Mouse (Mus musculus) retina, postnatal 1 day (tissue): ENCODE data around the gene Phlda3.

Experiments
- DNase-seq: peaks from one replicate; pipeline ENCODE4 v3.0.0-alpha.2; 2012

The Phlda3 gene

GRCm38 (mm10) chr1:135760216-135760615, 5.7 kb upstream of the Phlda3 start:
- DNase-seq, result no peak

DNA sequence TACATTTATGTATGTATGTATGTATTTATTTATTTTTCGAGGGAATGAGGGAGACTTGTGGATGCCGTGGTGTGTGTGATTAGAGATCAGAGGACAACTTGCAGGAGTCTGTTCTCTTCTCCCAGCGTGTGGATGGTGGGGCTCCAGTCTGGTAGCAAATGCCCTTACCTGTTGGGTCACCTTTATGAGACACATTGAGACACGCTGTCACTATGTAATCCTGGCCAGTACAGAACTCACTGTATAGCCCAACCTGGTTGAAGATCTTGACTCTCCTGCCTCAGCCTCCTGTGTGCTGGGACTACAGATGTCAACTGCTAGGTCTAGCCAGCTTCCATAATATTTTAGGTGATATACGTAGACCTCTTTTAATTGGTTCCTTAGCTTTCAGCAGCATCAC, 4.2 kb upstream of the Phlda3 start:
- DNase-seq, result no peak

- no peak for DNase-seq
Measured at GRCm38 (mm10) chr1:135763503-135764205, 2.3 kb upstream of the Phlda3 start.

GRCm38 (mm10) chr1:135764206-135764528, 1.8 kb upstream of the Phlda3 start:
- no peak for DNase-seq

GRCm38 (mm10) chr1:135766592-135767306, 830 bp downstream of the Phlda3 start:
- no peak for DNase-seq

DNA sequence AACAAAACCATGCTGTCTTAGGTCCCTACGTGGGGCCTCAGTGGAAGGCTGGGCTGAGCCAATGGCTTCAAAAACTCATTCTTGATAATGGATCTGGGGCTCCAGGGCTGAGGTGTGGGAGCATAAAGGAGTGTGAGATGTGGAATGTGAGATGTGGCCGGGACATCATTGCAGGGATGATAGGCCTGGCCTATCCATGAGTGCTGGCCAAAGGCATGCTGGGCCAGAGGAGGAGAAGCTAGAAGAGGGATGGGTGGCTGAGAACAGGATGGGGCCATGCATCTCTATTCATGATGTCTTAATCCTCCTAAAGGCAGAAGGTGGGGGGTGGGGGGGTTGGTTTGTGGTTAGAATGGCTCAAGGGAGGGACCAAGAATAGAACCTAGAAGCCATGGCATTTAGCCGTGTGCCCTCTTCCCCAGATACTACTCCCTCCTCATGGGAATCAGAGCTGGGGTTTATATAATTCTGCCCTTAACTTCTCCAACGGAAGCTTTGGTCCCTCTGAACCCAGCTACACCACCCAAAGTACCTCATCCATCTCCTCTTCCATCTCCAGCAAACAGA, 1.5 kb downstream of the Phlda3 start:
- no peak for DNase-seq

GRCm38 (mm10) chr1:135768400-135768799, 2.5 kb downstream of the Phlda3 start:
- no peak for DNase-seq

- no peak for DNase-seq
Measured at GRCm38 (mm10) chr1:135770237-135770636, 4.3 kb downstream of the Phlda3 start.

DNA sequence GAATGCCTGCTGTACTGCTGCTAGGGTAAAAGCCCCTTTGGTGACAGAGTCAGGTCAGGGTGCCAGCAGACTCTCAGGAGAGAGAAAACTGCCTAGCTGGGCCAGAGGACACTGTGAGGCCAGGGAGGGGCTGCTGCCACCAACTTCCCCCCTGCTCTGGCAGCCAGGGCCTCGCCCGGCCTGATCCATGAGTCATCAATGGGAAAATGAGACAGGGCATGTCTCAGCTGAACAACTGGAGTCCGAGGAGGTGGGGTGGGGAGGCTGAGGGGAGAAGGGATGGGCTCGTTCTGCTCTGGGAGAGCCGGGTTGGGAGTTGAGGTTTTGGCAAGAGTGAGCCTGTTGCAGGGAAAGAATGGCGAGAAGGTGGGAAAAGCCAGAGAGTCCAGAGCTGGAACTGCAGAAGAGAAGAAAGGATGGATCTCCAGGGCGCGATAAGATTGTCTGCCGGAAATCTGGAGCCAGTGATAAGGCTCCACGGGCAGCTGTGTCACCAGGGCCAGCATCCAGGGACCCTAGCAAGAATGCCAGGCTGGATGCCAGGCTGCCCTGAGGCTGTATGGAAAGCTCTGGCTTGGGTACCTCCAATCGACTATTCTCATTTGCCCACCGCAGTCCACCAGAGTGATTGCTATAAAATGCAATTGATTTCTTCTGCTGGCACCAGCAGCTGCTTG, 5.1 kb downstream of the Phlda3 start:
- no peak for DNase-seq

- no peak for DNase-seq
Measured at GRCm38 (mm10) chr1:135771573-135771970, 5.7 kb downstream of the Phlda3 start.

- DNase-seq, result no peak
Measured at GRCm38 (mm10) chr1:135776596-135776995, 10.7 kb downstream of the Phlda3 start.

DNA sequence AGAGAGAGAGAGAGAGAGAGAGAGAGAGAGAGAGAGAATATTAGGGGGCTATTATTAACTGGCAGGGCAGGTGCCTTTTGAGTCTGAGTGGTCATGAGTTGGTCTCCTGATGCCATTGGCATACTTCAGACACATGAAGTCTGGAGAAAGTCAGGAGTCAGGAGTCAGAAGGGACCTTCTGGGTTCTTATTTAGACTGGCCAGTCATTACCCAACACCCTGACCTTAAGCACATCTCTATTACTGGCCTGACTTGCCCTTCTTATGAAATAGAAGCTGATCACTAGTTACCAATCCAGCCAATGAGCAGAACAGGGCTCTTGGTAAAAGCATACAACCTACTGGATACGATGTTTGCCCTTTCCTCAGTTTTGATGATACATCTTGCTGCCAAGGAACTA, 11.1 kb downstream of the Phlda3 start:
- DNase-seq, result no peak

- DNase-seq, result peak; percentile 59
Measured at GRCm38 (mm10) chr1:135778780-135779535, 13.0 kb downstream of the Phlda3 start, which contains the start of gene Tnni1. Gene Tnni1, plus strand, starts transcription at chr1:135779434.

DNA sequence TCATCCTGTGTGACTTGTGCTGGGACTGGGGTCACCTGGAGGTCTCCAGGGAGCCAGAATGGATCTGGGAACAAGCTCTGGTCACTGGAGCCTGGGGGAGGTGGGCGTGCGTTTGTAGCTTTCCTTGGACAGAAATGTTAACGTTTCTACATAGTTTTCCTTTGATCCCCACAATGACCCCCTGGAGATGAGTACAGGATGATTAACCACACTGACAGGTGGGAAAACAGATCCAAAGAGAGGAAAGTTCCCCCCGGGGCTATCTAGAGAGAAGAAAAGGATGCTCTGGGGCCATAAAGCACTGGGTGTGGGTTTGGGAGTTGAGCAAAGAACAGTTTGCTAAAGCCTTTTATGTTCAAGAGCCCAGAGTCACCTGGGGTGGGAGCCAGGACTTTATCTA, 14.7 kb downstream of the Phlda3 start:
- no peak for DNase-seq

DNA sequence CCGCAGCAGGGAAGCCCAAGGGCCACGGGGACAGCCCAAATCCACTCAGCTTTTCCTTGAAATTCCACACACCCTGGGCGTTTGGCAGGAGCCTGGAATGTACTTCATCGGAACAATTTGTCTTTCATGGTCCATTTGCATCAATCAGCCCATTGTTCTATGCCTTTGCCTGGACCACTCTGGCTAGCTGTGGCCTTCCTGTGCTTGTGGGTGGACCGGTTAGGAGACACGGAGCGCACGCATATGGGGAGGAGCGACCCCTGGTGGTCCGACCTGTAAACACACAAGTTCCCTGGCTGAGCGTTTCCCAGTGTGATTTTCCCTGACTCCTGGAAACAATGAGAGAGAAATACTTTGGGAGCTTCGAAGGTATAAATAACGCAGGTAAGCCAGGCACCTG, 15.3 kb downstream of the Phlda3 start:
- peak; percentile 86 for DNase-seq

- DNase-seq, result peak; percentile 44
Measured at GRCm38 (mm10) chr1:135782816-135783215, 16.9 kb downstream of the Phlda3 start.

DNA sequence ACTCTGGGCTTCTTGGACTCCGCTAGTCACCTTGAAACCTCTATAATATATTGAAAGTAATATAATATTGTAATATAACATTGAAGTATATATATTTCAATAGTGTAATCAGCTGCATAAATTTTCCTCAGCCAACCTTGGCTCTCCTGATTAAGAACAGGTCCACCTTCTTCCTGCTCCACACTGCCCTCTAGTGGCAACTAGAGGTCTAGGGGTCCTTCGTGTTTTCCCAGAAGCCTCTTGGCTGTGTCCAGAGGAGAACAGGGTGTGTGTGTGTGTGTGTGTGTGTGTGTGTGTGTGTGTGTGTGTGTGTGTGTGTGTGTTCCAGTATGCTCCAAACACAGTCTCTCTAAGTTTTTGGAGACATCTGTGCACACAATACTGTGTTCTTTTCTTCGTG, 21.9 kb downstream of the Phlda3 start:
- DNase-seq, result peak; percentile 90

DNA sequence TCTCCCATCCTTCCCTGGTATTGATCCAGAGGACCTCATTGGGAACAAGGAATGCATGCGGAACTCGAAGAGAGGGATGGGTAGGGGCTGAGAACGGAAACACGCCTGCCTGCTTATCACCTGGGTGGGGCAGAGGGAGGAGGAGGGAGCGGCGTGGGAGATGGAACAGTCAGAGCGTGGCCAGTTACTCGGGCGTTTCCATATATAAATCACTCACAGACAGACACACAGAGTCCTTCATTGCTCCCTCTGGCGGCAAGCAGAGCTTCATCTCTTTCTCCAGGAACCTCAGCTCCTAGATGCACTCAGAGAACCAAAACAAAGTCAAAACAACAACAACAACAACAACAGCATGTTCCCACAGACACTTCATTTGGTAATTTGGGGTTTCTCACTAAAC, 22.8 kb downstream of the Phlda3 start:
- DNase-seq, result no peak

GRCm38 (mm10) chr1:135789815-135790214, 23.9 kb downstream of the Phlda3 start:
- peak; percentile 89 for DNase-seq

DNA sequence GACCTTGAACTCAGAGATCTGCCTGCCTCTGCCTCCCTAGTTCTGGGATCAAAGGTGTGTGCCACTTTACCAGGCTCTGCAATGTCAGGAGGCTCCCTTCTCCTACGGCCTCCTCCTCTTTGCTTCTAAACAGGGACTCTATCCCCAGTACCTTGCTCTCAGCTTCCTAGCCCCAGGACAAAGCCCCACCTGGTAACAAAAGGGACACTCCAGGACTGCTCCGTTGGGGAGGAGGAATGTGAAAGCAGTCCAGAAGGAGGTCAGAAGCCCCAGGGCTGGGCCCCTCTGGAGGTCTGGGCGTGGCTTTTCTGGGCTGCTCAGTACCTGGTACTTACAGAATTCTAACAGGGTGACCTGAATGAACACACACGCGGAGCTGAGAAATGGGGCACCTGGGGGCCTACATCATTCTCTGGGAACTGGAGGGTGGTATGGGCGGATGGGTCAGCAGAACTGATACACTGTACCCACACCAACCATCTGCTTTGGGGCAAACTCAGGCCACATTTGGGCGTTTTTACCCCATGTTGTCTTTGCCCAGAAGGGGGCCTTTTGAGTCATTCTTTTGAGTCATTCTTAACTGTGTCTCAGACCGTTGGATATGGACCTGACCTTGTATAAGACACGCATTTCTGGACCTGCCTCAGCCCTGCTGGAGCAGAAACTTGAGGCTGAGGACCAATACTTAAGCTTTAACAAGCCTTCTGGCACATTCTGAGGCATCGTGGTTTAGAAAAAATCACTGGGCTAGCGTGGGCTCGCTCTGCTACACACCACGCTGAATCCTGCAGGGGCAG, 26.4 kb downstream of the Phlda3 start:
- no peak for DNase-seq

- DNase-seq, result peak; percentile 48
Measured at GRCm38 (mm10) chr1:135793370-135794215, 27.7 kb downstream of the Phlda3 start.
